Mouse (Mus musculus) megakaryocyte, embryonic 14.5 days (primary cell): ENCODE measurements around the gene Yeats4. TPM values are rescaled to one million over a fixed set of nuclear protein-coding genes. Genes with fewer than 3 reads are reported as not detected.
"Not testable (repeated sequence)": the region's sequence is repeated elsewhere in the genome, so short reads cannot be mapped to it uniquely, and the experiment has no call there.

Experiments
- H3K27me3 ChIP-seq: replicated peaks from 2 replicates; pipeline ENCODE3; 2012; ENCODE audit warnings: inconsistent platforms
- H3K36me3 ChIP-seq: replicated peaks from 2 replicates; pipeline ENCODE3; 2012; ENCODE audit warnings: low read length, inconsistent platforms, mixed read lengths
- H3K4me1 ChIP-seq: 2 replicates; pipeline ENCODE4 v1.6.1; 2012; ENCODE audit warnings: inconsistent platforms
- H3K4me3 ChIP-seq: replicated peaks from 2 replicates; pipeline ENCODE3; 2012; ENCODE audit warnings: moderate library complexity, mild to moderate bottlenecking, inconsistent platforms
- H3K9me3 ChIP-seq: 2 replicates; pipeline ENCODE4 v1.6.1; 2012; ENCODE audit warnings: inconsistent platforms
- FLI1 ChIP-seq: IDR thresholded peaks from 2 replicates; pipeline ENCODE4 v1.6.1; 2012; ENCODE audit warnings: low read length, inconsistent platforms, mixed read lengths
- GATA1 ChIP-seq: IDR thresholded peaks from 3 replicates; pipeline ENCODE4 v1.6.1; 2012; ENCODE audit warnings: mixed read lengths, low read length, inconsistent platforms, borderline replicate concordance
- polyA plus RNA-seq: library from polyadenylated mRNA; stranded (reverse); fragments of >175 nt; gene quantifications from 2 replicates; pipeline ENCODE4 v1.2.3, GENCODE M21; 2012; ENCODE audit warnings: low replicate concordance; ENCODE audit not compliant: insufficient read depth

Gene Yeats4
- polyA plus RNA-seq, 1 experiment: 109 TPM

GRCm38 (mm10) chr10:117218351-117218750 lies 6.0 kb downstream of the Yeats4 start:
- Histone ChIP-seq H3K9me3 (no peaks in the 10 kb centered on the region), H3K4me3 (no peak overlapping the region), H3K36me3 (peaks cover 89% of the 10 kb centered on the region), H3K27me3 (no peaks in the 10 kb centered on the region), H3K4me1 (peaks cover 40% of the 10 kb centered on the region)
- TF ChIP-seq GATA1 (no peak), FLI1 (no peak)

GRCm38 (mm10) chr10:117217246-117217840 lies 7.0 kb downstream of the Yeats4 start:
- H3K36me3 ChIP-seq: peaks cover 88% of the 10 kb centered on the region
- TF ChIP-seq FLI1 (no peak), GATA1 (no peak)

GRCm38 (mm10) chr10:117216793-117217192 lies 7.5 kb downstream of the Yeats4 start:
- TF ChIP-seq FLI1 (no peak), GATA1 (no peak)
- no peak overlapping the region for H3K4me3 ChIP-seq
- no peaks in the 10 kb centered on the region for H3K9me3 ChIP-seq
- peaks cover 39% of the 10 kb centered on the region for H3K4me1 ChIP-seq
- H3K36me3 ChIP-seq: peaks cover 87% of the 10 kb centered on the region
- H3K27me3 ChIP-seq: no peaks in the 10 kb centered on the region

More at GRCm38 (mm10) chr10:117217246-117217840, 7.0 kb downstream of the Yeats4 start:
- Histone ChIP-seq H3K27me3 (no peaks in the 10 kb centered on the region), H3K4me3 (no peak overlapping the region), H3K4me1 (peaks cover 40% of the 10 kb centered on the region), H3K9me3 (no peaks in the 10 kb centered on the region)

GRCm38 (mm10) chr10:117216132-117216495 lies 8.2 kb downstream of the Yeats4 start:
- no peaks in the 10 kb centered on the region for H3K27me3 ChIP-seq
- H3K36me3 ChIP-seq: peaks cover 84% of the 10 kb centered on the region
- H3K4me1 ChIP-seq: peaks cover 35% of the 10 kb centered on the region
- TF ChIP-seq FLI1: no peak
- TF ChIP-seq GATA1: no peak
- H3K9me3 ChIP-seq: 0 out of 2 replicates have a peak, but pooled peaks cover 3% of the 10 kb centered on the region
- peak overlapping the region; percentile 73 for H3K4me3 ChIP-seq

- H3K4me1 ChIP-seq: peaks cover 37% of the 10 kb centered on the region
- H3K9me3 ChIP-seq: 0 out of 2 replicates have a peak, but pooled peaks cover 3% of the 10 kb centered on the region
- TF ChIP-seq FLI1: no peak
- TF ChIP-seq GATA1: no peak
- peaks cover 78% of the 10 kb centered on the region for H3K36me3 ChIP-seq
- H3K27me3 ChIP-seq: no peaks in the 10 kb centered on the region
- no peak overlapping the region for H3K4me3 ChIP-seq
These were observed 8.7 kb downstream of the Yeats4 start for GRCm38 (mm10) chr10:117215409-117216131.

- Histone ChIP-seq H3K4me3 (no peak overlapping the region), H3K4me1 (peaks cover 37% of the 10 kb centered on the region), H3K36me3 (peaks cover 37% of the 10 kb centered on the region), H3K27me3 (peaks cover under 1% of the 10 kb centered on the region), H3K9me3 (0 out of 2 replicates have a peak, but pooled peaks cover 3% of the 10 kb centered on the region)
- TF ChIP-seq GATA1 (no peak), FLI1 (no peak)
These were observed 13.3 kb downstream of the Yeats4 start for GRCm38 (mm10) chr10:117211023-117211422.

- Histone ChIP-seq H3K36me3 (peaks cover 22% of the 10 kb centered on the region), H3K4me3 (peak overlapping the region; percentile 71), H3K4me1 (peaks cover 28% of the 10 kb centered on the region), H3K27me3 (peaks cover 9% of the 10 kb centered on the region), H3K9me3 (0 out of 2 replicates have a peak, but pooled peaks cover 3% of the 10 kb centered on the region)
- TF ChIP-seq FLI1 (no peak), GATA1 (no peak)
These were observed 14.8 kb downstream of the Yeats4 start for GRCm38 (mm10) chr10:117209469-117209938.

GRCm38 (mm10) chr10:117208787-117209186 lies 15.5 kb downstream of the Yeats4 start:
- H3K9me3 ChIP-seq, H3K4me3 ChIP-seq, H3K27me3 ChIP-seq: not testable (repeated sequence)
- Histone ChIP-seq H3K4me1 (peaks cover 30% of the 10 kb centered on the region), H3K36me3 (peaks cover 15% of the 10 kb centered on the region)

- 0 out of 2 replicates have a peak, but pooled peaks cover 3% of the 10 kb centered on the region for H3K9me3 ChIP-seq
- H3K4me3 ChIP-seq: no peak overlapping the region
- H3K4me1 ChIP-seq: peaks cover 34% of the 10 kb centered on the region
- H3K27me3 ChIP-seq: peaks cover 9% of the 10 kb centered on the region
- H3K36me3 ChIP-seq: peaks cover 14% of the 10 kb centered on the region
- TF ChIP-seq GATA1 (no peak), FLI1 (no peak)
These were observed 16.1 kb downstream of the Yeats4 start for GRCm38 (mm10) chr10:117208221-117208620.

- Histone ChIP-seq H3K4me3 (no peak overlapping the region), H3K4me1 (peaks cover 27% of the 10 kb centered on the region), H3K9me3 (no peaks in the 10 kb centered on the region), H3K27me3 (peaks cover 11% of the 10 kb centered on the region), H3K36me3 (no peaks in the 10 kb centered on the region)
- no peak for TF ChIP-seq FLI1
- no peak for TF ChIP-seq GATA1
These were observed 18.2 kb downstream of the Yeats4 start for GRCm38 (mm10) chr10:117206070-117206469.
